Mouse (Mus musculus): ENCODE results near the gene Atp5j. TPM values are rescaled to one million over a fixed set of nuclear protein-coding genes. Genes with fewer than 3 reads are reported as not detected.

Gene Atp5j
- total RNA-seq (2021): 1,000 to 10,000 TPM; 1,761 to 1,766 TPM
- long read RNA-seq, experiment 1, transcript Atp5j-207 (2 exons, 514 nt): minor isoform, 29 of 2,363 reads
- long read RNA-seq, experiment 1, transcript Atp5j-202 (6 exons, 742 nt): minor isoform, 18 of 2,363 reads
- long read RNA-seq, experiment 1, transcript Atp5j-208 (3 exons, 526 nt): minor isoform, 20 of 2,363 reads
- long read RNA-seq, experiment 1, transcript Atp5j-201 (5 exons, 809 nt): major isoform, 90 of 2,363 reads
- long read RNA-seq, experiment 1, partial matches to known transcripts: 1,979 of 2,363 reads
- long read RNA-seq, experiment 1, other reads (novel, unspliced or antisense): 221 of 2,363 reads
- long read RNA-seq, experiment 2, transcript Atp5j-201 (5 exons, 809 nt): major isoform, 64 of 1,773 reads
- long read RNA-seq, experiment 2, transcript Atp5j-202 (6 exons, 742 nt): minor isoform, 9 of 1,773 reads
- long read RNA-seq, experiment 2, transcript Atp5j-208 (3 exons, 526 nt): minor isoform, 21 of 1,773 reads
- long read RNA-seq, experiment 2, transcript Atp5j-207 (2 exons, 514 nt): minor isoform, 14 of 1,773 reads
- long read RNA-seq, experiment 2, partial matches to known transcripts: 1,473 of 1,773 reads
- long read RNA-seq, experiment 2, other reads (novel, unspliced or antisense): 190 of 1,773 reads

- peak; percentile 88 to 91 for DNase-seq
These were observed at the start of gene Atp5j for GRCm38 (mm10) chr16:84835441-84835822. Gene Atp5j, minus strand, starts transcription at chr16:84835625.

GRCm38 (mm10) chr16:84884572-84884971, 49.1 kb upstream of the Atp5j start:
- DNase-seq: no peak

GRCm38 (mm10) chr16:84881754-84882321, 46.4 kb upstream of the Atp5j start:
- DNase-seq: no peak

GRCm38 (mm10) chr16:84881168-84881567, 45.7 kb upstream of the Atp5j start:
- DNase-seq: no peak

GRCm38 (mm10) chr16:84879146-84879545, 43.7 kb upstream of the Atp5j start:
- DNase-seq: peak; percentile 51 to 85

- DNase-seq: no peak
These were observed 40.7 kb upstream of the Atp5j start for GRCm38 (mm10) chr16:84876082-84876481.

- DNase-seq: no peak
These were observed 40.3 kb upstream of the Atp5j start for GRCm38 (mm10) chr16:84875718-84876035.

GRCm38 (mm10) chr16:84875012-84875717, 39.7 kb upstream of the Atp5j start:
- DNase-seq: peak; percentile 11 to 19

GRCm38 (mm10) chr16:84873805-84874204, 38.4 kb upstream of the Atp5j start:
- no peak for DNase-seq

- DNase-seq: no peak
These were observed 29.2 kb upstream of the Atp5j start for GRCm38 (mm10) chr16:84864656-84865055.

- DNase-seq: no peak
These were observed 18.1 kb upstream of the Atp5j start for GRCm38 (mm10) chr16:84853492-84853891.

- DNase-seq: no peak
These were observed 3.2 kb upstream of the Atp5j start for GRCm38 (mm10) chr16:84838576-84838975.

- DNase-seq: peak; percentile 72 to 82
These were observed 658 bp upstream of the Atp5j start for GRCm38 (mm10) chr16:84835823-84836743.

GRCm38 (mm10) chr16:84834745-84835440, 532 bp downstream of the Atp5j start, which contains the start of gene Gabpa:
Gene Gabpa, plus strand, starts transcription at chr16:84834925.
- DNase-seq: peak; percentile 92 to 97

- no peak for DNase-seq
These were observed 1.1 kb downstream of the Atp5j start for GRCm38 (mm10) chr16:84834344-84834743.

- DNase-seq: peak; percentile 30 to 57
These were observed 2.7 kb downstream of the Atp5j start for GRCm38 (mm10) chr16:84832736-84833135.

GRCm38 (mm10) chr16:84831696-84832095, 3.7 kb downstream of the Atp5j start:
- DNase-seq: no peak

- peak; percentile 70 to 91 for DNase-seq
These were observed 10.4 kb downstream of the Atp5j start for GRCm38 (mm10) chr16:84825009-84825408.

GRCm38 (mm10) chr16:84817423-84817822, 18.0 kb downstream of the Atp5j start:
- peak in 1 of 2 experiments; percentile 56 for DNase-seq

GRCm38 (mm10) chr16:84814511-84814910, 20.9 kb downstream of the Atp5j start:
- no peak for DNase-seq

GRCm38 (mm10) chr16:84813852-84814251, 21.6 kb downstream of the Atp5j start:
- no peak for DNase-seq
